ENCODE assay signal across 19 mouse cellular contexts in genomic region chr5:16243599-16243998, GRCm38 (mm10).
A peak's percentile ranks its signal among the peaks of the same experiment; 100 is the strongest.
DNase-seq lines count a peak whose midpoint lies in the region; ATAC-seq and TF ChIP-seq lines count a peak whose summit lies in the region.
"Had no signal": no experiment of that assay in that cellular context is flagged by ENCODE, and none has a peak within 500 bp of the region (broad histone marks: within the 10 kb centered on the region; RNA-seq: fewer than 3 reads in every experiment).

No protein-coding gene starts in this region.

- H3K9me3 ChIP-seq in forebrain, embryonic 15.5 days = no peaks in the 10 kb centered on the region
- H3K9me3 ChIP-seq in forebrain, embryonic 12.5 days = no peaks in the 10 kb centered on the region
- no peaks in the 10 kb centered on the region for H3K9me3 ChIP-seq in midbrain, embryonic 11.5 days (ENCODE audit: control insufficient read depth, low read length)
- H3K9me3 ChIP-seq in midbrain, embryonic 10.5 days (replicated peaks) = no peaks in the 10 kb centered on the region
- H3K9me3 ChIP-seq in midbrain, embryonic 14.5 days (ENCODE audit: control insufficient read depth, low read length) = no peaks in the 10 kb centered on the region
- H3K9me3 ChIP-seq: embryonic facial prominence, embryonic 10.5 days; heart, embryonic 12.5 days; hindbrain, embryonic 10.5 days; intestine, embryonic 15.5 days had no signal

- WGBS in forebrain, embryonic 15.5 days = 44% methylated on average over 2 of the region's 2 CpGs
- 66% methylated on average over 2 of the region's 2 CpGs for WGBS in forebrain, embryonic 12.5 days
- WGBS in midbrain, embryonic 11.5 days = 72% methylated on average over 2 of the region's 2 CpGs
- 79% methylated on average over 2 of the region's 2 CpGs for WGBS in midbrain, embryonic 10.5 days
- WGBS in midbrain, embryonic 14.5 days = 35% methylated on average over 2 of the region's 2 CpGs

- TF ChIP-seq CTCF in brain, embryonic 14.5 days (IDR thresholded peaks at IDR 0.05; ENCODE audit: borderline replicate concordance, extremely low read depth, insufficient read depth, insufficient read length) = no peak

- H3K27ac ChIP-seq in forebrain, embryonic 15.5 days (replicated peaks) = no peak overlapping the region
- H3K27ac ChIP-seq in forebrain, embryonic 12.5 days = no peak overlapping the region
- H3K27ac ChIP-seq in midbrain, embryonic 11.5 days (ENCODE audit: low read depth, low read length) = no peak overlapping the region
- H3K27ac ChIP-seq in midbrain, embryonic 10.5 days (replicated peaks) = no peak overlapping the region
- no peak overlapping the region for H3K27ac ChIP-seq in midbrain, embryonic 14.5 days (replicated peaks; ENCODE audit: low read depth, low read length)
- H3K27ac ChIP-seq: embryonic facial prominence, embryonic 10.5 days; gastrocnemius, adult 2 months; hindbrain, embryonic 10.5 days; intestine, embryonic 15.5 days had no signal

- TF ChIP-seq POLR2A in brain, embryonic 14.5 days (IDR thresholded peaks at IDR 0.05; ENCODE audit: borderline replicate concordance, extremely low read depth, insufficient read depth, insufficient read length, poor library complexity, severe bottlenecking) = no peak

- H3K36me3 ChIP-seq in forebrain, embryonic 15.5 days = no peaks in the 10 kb centered on the region
- H3K36me3 ChIP-seq in forebrain, embryonic 12.5 days (replicated peaks) = no peaks in the 10 kb centered on the region
- no peaks in the 10 kb centered on the region for H3K36me3 ChIP-seq in midbrain, embryonic 11.5 days (ENCODE audit: control insufficient read depth, insufficient read depth, low read length)
- no peaks in the 10 kb centered on the region for H3K36me3 ChIP-seq in midbrain, embryonic 10.5 days
- no peaks in the 10 kb centered on the region for H3K36me3 ChIP-seq in midbrain, embryonic 14.5 days (ENCODE audit: control insufficient read depth, insufficient read depth, low read length)
- H3K36me3 ChIP-seq: embryonic facial prominence, embryonic 10.5 days; heart, embryonic 12.5 days; hindbrain, embryonic 10.5 days; intestine, embryonic 15.5 days had no signal

- no peak overlapping the region for H3K9ac ChIP-seq in forebrain, embryonic 15.5 days (replicated peaks)
- H3K9ac ChIP-seq in forebrain, embryonic 12.5 days = no peak overlapping the region
- H3K9ac ChIP-seq in midbrain, embryonic 11.5 days (ENCODE audit: low read length) = no peak overlapping the region
- H3K9ac ChIP-seq in midbrain, embryonic 14.5 days (replicated peaks; ENCODE audit: low read length) = no peak overlapping the region
- H3K9ac ChIP-seq: heart, embryonic 12.5 days; intestine, embryonic 15.5 days had no signal

- no peaks in the 10 kb centered on the region for H3K27me3 ChIP-seq in forebrain, embryonic 15.5 days
- no peaks in the 10 kb centered on the region for H3K27me3 ChIP-seq in forebrain, embryonic 12.5 days
- no peaks in the 10 kb centered on the region for H3K27me3 ChIP-seq in midbrain, embryonic 11.5 days (ENCODE audit: control insufficient read depth, insufficient read depth, low read length)
- no peaks in the 10 kb centered on the region for H3K27me3 ChIP-seq in midbrain, embryonic 10.5 days (ENCODE audit: low read depth, poor library complexity, severe bottlenecking)
- H3K27me3 ChIP-seq in midbrain, embryonic 14.5 days (ENCODE audit: control insufficient read depth, insufficient read depth, low read length) = no peaks in the 10 kb centered on the region
- H3K27me3 ChIP-seq: CH12.LX; heart, embryonic 12.5 days; intestine, embryonic 15.5 days had no signal

- no peak overlapping the region for H3K4me2 ChIP-seq in forebrain, embryonic 15.5 days (replicated peaks)
- H3K4me2 ChIP-seq in forebrain, embryonic 12.5 days = no peak overlapping the region
- no peak overlapping the region for H3K4me2 ChIP-seq in midbrain, embryonic 11.5 days
- no peak overlapping the region for H3K4me2 ChIP-seq in midbrain, embryonic 14.5 days (ENCODE audit: low read length)
- H3K4me2 ChIP-seq: heart, embryonic 12.5 days; intestine, embryonic 15.5 days had no signal

- peak; percentile 63; the same call in 1 of the 2 replicates for ATAC-seq in forebrain, embryonic 15.5 days (replicated peaks)
- ATAC-seq in forebrain, embryonic 12.5 days (ENCODE audit: low FRiP score) = no peak; the same call in 1 of the 2 replicates
- ATAC-seq in midbrain, embryonic 11.5 days (ENCODE audit: low FRiP score) = peak; percentile 60; the same call in 1 of the 2 replicates
- no peak for ATAC-seq in midbrain, embryonic 14.5 days (ENCODE audit: low FRiP score, low TSS enrichment)
- ATAC-seq: activated CD4-positive, CD25-positive, alpha-beta regulatory T cell, adult 4 months; intestine, embryonic 15.5 days; Patski had no signal

- H3K4me3 ChIP-seq in forebrain, embryonic 15.5 days = no peak overlapping the region
- no peak overlapping the region for H3K4me3 ChIP-seq in forebrain, embryonic 12.5 days (replicated peaks)
- H3K4me3 ChIP-seq in midbrain, embryonic 11.5 days (ENCODE audit: low read depth, low read length) = no peak overlapping the region
- H3K4me3 ChIP-seq in midbrain, embryonic 10.5 days = no peak overlapping the region
- no peak overlapping the region for H3K4me3 ChIP-seq in midbrain, embryonic 14.5 days (replicated peaks; ENCODE audit: low read depth, low read length)
- H3K4me3 ChIP-seq: embryonic facial prominence, embryonic 10.5 days; gastrocnemius, adult 2 months; heart, embryonic 12.5 days; hindbrain, embryonic 10.5 days; intestine, embryonic 15.5 days had no signal

- peaks cover 8% of the 10 kb centered on the region; the same call in 1 of the 2 replicates for H3K4me1 ChIP-seq in forebrain, embryonic 15.5 days
- peaks cover 16% of the 10 kb centered on the region for H3K4me1 ChIP-seq in forebrain, embryonic 12.5 days
- no peaks in the 10 kb centered on the region for H3K4me1 ChIP-seq in midbrain, embryonic 11.5 days (ENCODE audit: control insufficient read depth, insufficient read depth, low read length)
- H3K4me1 ChIP-seq in midbrain, embryonic 10.5 days = 0 out of 2 replicates have a peak, but pooled peaks cover 4% of the 10 kb centered on the region
- H3K4me1 ChIP-seq in midbrain, embryonic 14.5 days (ENCODE audit: control insufficient read depth, insufficient read depth, low read length) = peaks cover 9% of the 10 kb centered on the region
- H3K4me1 ChIP-seq: embryonic facial prominence, embryonic 10.5 days; heart, embryonic 12.5 days; hindbrain, embryonic 10.5 days; intestine, embryonic 15.5 days had no signal

- DNase-seq in midbrain, embryonic 11.5 days (ENCODE audit: low spot score, missing footprints) = no peak
- no peak for DNase-seq in midbrain, embryonic 10.5 days (ENCODE audit: low spot score)
- peak; percentile 56 for DNase-seq in brain, embryonic 14.5 days (ENCODE audit: low read depth)
- peak; percentile 53 for DNase-seq in midbrain, embryonic 14.5 days
- no peak for DNase-seq in ovary, postnatal 14 days (ENCODE audit: low spot score)
- DNase-seq: adrenal gland, postnatal 14 days; cerebellum, adult 18-20 months; cerebellum, adult 9-11 months; gastrocnemius, adult 2 months; gastrocnemius, postnatal 25 days had no signal

Comparison
In these comparisons a context has a peak if more than half of its experiments do, and no peak if none do; other contexts are left out.
1. ATAC-seq: peak in forebrain, embryonic 15.5 days (single experiment) and midbrain, embryonic 11.5 days (single experiment); none in forebrain, embryonic 12.5 days (single experiment) and midbrain, embryonic 14.5 days (single experiment).
2. DNase-seq: peak in brain, embryonic 14.5 days (single experiment) and midbrain, embryonic 14.5 days (single experiment); none in midbrain, embryonic 11.5 days (single experiment), midbrain, embryonic 10.5 days (single experiment) and ovary, postnatal 14 days (single experiment).